Mouse (Mus musculus): ENCODE results near the gene Tnfrsf21. TPM values are rescaled to one million over a fixed set of nuclear protein-coding genes. Genes with fewer than 3 reads are reported as not detected.

Gene Tnfrsf21
- polyA plus RNA-seq (2015; fragmentation: Nextera tagmentation; extraction: Ambion mirVana), result 62.6 and 62.8 TPM in 2 replicates

GRCm38 (mm10) chr17:43016371-43017331 is at the start of gene Tnfrsf21:
Gene Tnfrsf21 (plus strand): TSS chr17:43016555.
- Histone ChIP-seq H3K27ac (peak within 1 kb of the TSS; percentile 98), H3K4me3 (peak within 1 kb of the TSS; percentile 90), H3K27me3 (no peaks in the 10 kb centered on the region), H3K4me1 (replicated peaks) (peaks cover 29% of the 10 kb centered on the region), H3K9me3 (no peaks in the 10 kb centered on the region), H3K9ac (peak within 1 kb of the TSS; percentile 100), H3K36me3 (peaks cover 10% of the 10 kb centered on the region; the same call in 1 of the 2 replicates), H3K4me2 (peak within 1 kb of the TSS; percentile 63)
- ATAC-seq (ENCODE audit: low FRiP score), result peak; percentile 95
- under 1% methylated on average over 75 of the region's 80 CpGs for WGBS

- Histone ChIP-seq H3K36me3 (no peaks in the 10 kb centered on the region), H3K4me2 (no peak overlapping the region), H3K27ac (no peak overlapping the region), H3K27me3 (no peaks in the 10 kb centered on the region), H3K4me3 (no peak overlapping the region), H3K9ac (no peak overlapping the region), H3K9me3 (no peaks in the 10 kb centered on the region), H3K4me1 (replicated peaks) (no peaks in the 10 kb centered on the region)
- ATAC-seq (ENCODE audit: low FRiP score), result no peak
- WGBS, result 88% methylated on average over 2 of the region's 2 CpGs
Measured at GRCm38 (mm10) chr17:42968174-42968573, 48.2 kb upstream of the Tnfrsf21 start.

GRCm38 (mm10) chr17:42975312-42975996 is 40.9 kb upstream of the Tnfrsf21 start:
- no peaks in the 10 kb centered on the region for H3K9me3 ChIP-seq
- no peak overlapping the region for H3K9ac ChIP-seq
- no peak overlapping the region for H3K4me2 ChIP-seq
- no peak overlapping the region for H3K27ac ChIP-seq
- H3K4me3 ChIP-seq, result no peak overlapping the region
- 0 out of 2 replicates have a peak, but pooled peaks cover 2% of the 10 kb centered on the region for H3K4me1 ChIP-seq (replicated peaks)
- no peak for ATAC-seq (ENCODE audit: low FRiP score)
- no peaks in the 10 kb centered on the region for H3K27me3 ChIP-seq
- 82% methylated on average over 18 of the region's 18 CpGs for WGBS
- no peaks in the 10 kb centered on the region for H3K36me3 ChIP-seq

- Histone ChIP-seq H3K4me1 (replicated peaks) (0 out of 2 replicates have a peak, but pooled peaks cover 2% of the 10 kb centered on the region), H3K36me3 (no peaks in the 10 kb centered on the region), H3K9ac (no peak overlapping the region), H3K4me3 (no peak overlapping the region), H3K27ac (no peak overlapping the region), H3K9me3 (no peaks in the 10 kb centered on the region), H3K27me3 (no peaks in the 10 kb centered on the region), H3K4me2 (no peak overlapping the region)
- 75% methylated on average over 7 of the region's 7 CpGs for WGBS
- ATAC-seq (ENCODE audit: low FRiP score), result no peak
Measured at GRCm38 (mm10) chr17:42977766-42978165, 38.6 kb upstream of the Tnfrsf21 start.

- Histone ChIP-seq H3K4me3 (no peak overlapping the region), H3K9ac (no peak overlapping the region), H3K4me2 (no peak overlapping the region), H3K4me1 (replicated peaks) (0 out of 2 replicates have a peak, but pooled peaks cover 2% of the 10 kb centered on the region), H3K9me3 (no peaks in the 10 kb centered on the region), H3K27ac (no peak overlapping the region), H3K27me3 (no peaks in the 10 kb centered on the region), H3K36me3 (no peaks in the 10 kb centered on the region)
- ATAC-seq (ENCODE audit: low FRiP score), result 0 out of 2 replicates have a peak, but pooled peaks have one; percentile 39
- 68% methylated on average over 4 of the region's 4 CpGs for WGBS
Measured at GRCm38 (mm10) chr17:42978345-42978744, 38.0 kb upstream of the Tnfrsf21 start.

GRCm38 (mm10) chr17:42981806-42982205 is 34.5 kb upstream of the Tnfrsf21 start:
- H3K36me3 ChIP-seq, result no peaks in the 10 kb centered on the region
- no peak for ATAC-seq (ENCODE audit: low FRiP score)
- 0 out of 2 replicates have a peak, but pooled peaks cover 3% of the 10 kb centered on the region for H3K9me3 ChIP-seq
- no peak overlapping the region for H3K4me2 ChIP-seq
- no peak overlapping the region for H3K27ac ChIP-seq
- 0 out of 2 replicates have a peak, but pooled peaks cover 2% of the 10 kb centered on the region for H3K4me1 ChIP-seq (replicated peaks)
- H3K4me3 ChIP-seq, result no peak overlapping the region
- no peaks in the 10 kb centered on the region for H3K27me3 ChIP-seq
- H3K9ac ChIP-seq, result no peak overlapping the region
- 89% methylated on average over 3 of the region's 3 CpGs for WGBS

- Histone ChIP-seq H3K9me3 (0 out of 2 replicates have a peak, but pooled peaks cover 3% of the 10 kb centered on the region), H3K27ac (no peak overlapping the region), H3K4me1 (replicated peaks) (0 out of 2 replicates have a peak, but pooled peaks cover 2% of the 10 kb centered on the region), H3K36me3 (no peaks in the 10 kb centered on the region), H3K4me2 (no peak overlapping the region), H3K9ac (no peak overlapping the region), H3K27me3 (no peaks in the 10 kb centered on the region), H3K4me3 (no peak overlapping the region)
- ATAC-seq (ENCODE audit: low FRiP score), result no peak
- WGBS, result 52% methylated on average over 4 of the region's 4 CpGs
Measured at GRCm38 (mm10) chr17:42982568-42982967, 33.8 kb upstream of the Tnfrsf21 start.

GRCm38 (mm10) chr17:42985837-42986589 is 30.3 kb upstream of the Tnfrsf21 start:
- no peaks in the 10 kb centered on the region for H3K27me3 ChIP-seq
- no peak overlapping the region for H3K4me3 ChIP-seq
- no peaks in the 10 kb centered on the region for H3K36me3 ChIP-seq
- H3K9ac ChIP-seq, result no peak overlapping the region
- no peak overlapping the region for H3K4me2 ChIP-seq
- ATAC-seq (ENCODE audit: low FRiP score), result no peak
- no peak overlapping the region for H3K27ac ChIP-seq
- no peaks in the 10 kb centered on the region for H3K4me1 ChIP-seq (replicated peaks)
- H3K9me3 ChIP-seq, result 0 out of 2 replicates have a peak, but pooled peaks cover 3% of the 10 kb centered on the region
- 61% methylated on average over 9 of the region's 9 CpGs for WGBS

GRCm38 (mm10) chr17:42987692-42988091 is 28.7 kb upstream of the Tnfrsf21 start:
- Histone ChIP-seq H3K27me3 (no peaks in the 10 kb centered on the region), H3K9ac (no peak overlapping the region), H3K9me3 (0 out of 2 replicates have a peak, but pooled peaks cover 3% of the 10 kb centered on the region), H3K4me3 (no peak overlapping the region), H3K4me2 (no peak overlapping the region), H3K36me3 (no peaks in the 10 kb centered on the region), H3K27ac (no peak overlapping the region), H3K4me1 (replicated peaks) (no peaks in the 10 kb centered on the region)
- 23% methylated on average over 4 of the region's 4 CpGs for WGBS
- no peak for ATAC-seq (ENCODE audit: low FRiP score)

- no peak for ATAC-seq (ENCODE audit: low FRiP score)
- H3K4me2 ChIP-seq, result no peak overlapping the region
- no peak overlapping the region for H3K27ac ChIP-seq
- no peaks in the 10 kb centered on the region for H3K36me3 ChIP-seq
- H3K9ac ChIP-seq, result no peak overlapping the region
- 92% methylated on average over 4 of the region's 4 CpGs for WGBS
- H3K4me1 ChIP-seq (replicated peaks), result no peaks in the 10 kb centered on the region
- no peak overlapping the region for H3K4me3 ChIP-seq
- 0 out of 2 replicates have a peak, but pooled peaks cover 1% of the 10 kb centered on the region for H3K9me3 ChIP-seq
- no peaks in the 10 kb centered on the region for H3K27me3 ChIP-seq
Measured at GRCm38 (mm10) chr17:42989981-42990380, 26.4 kb upstream of the Tnfrsf21 start.

GRCm38 (mm10) chr17:42991112-42991511 is 25.2 kb upstream of the Tnfrsf21 start:
- no peak overlapping the region for H3K4me3 ChIP-seq
- no peak for ATAC-seq (ENCODE audit: low FRiP score)
- no peak overlapping the region for H3K27ac ChIP-seq
- no peak overlapping the region for H3K9ac ChIP-seq
- 56% methylated on average over 11 of the region's 11 CpGs for WGBS
- no peaks in the 10 kb centered on the region for H3K27me3 ChIP-seq
- H3K4me1 ChIP-seq (replicated peaks), result no peaks in the 10 kb centered on the region
- no peak overlapping the region for H3K4me2 ChIP-seq
- no peaks in the 10 kb centered on the region for H3K36me3 ChIP-seq
- H3K9me3 ChIP-seq, result no peaks in the 10 kb centered on the region

All from hindbrain, embryonic 13.5 days (tissue).